Mouse (Mus musculus) right cerebral cortex, postnatal 25 days (tissue): ENCODE results near the gene Hip1.
"Not testable (repeated sequence)": the region's sequence is repeated elsewhere in the genome, so short reads cannot be mapped to it uniquely, and the experiment has no call there.

Experiments used
- DNase-seq: peaks from one replicate; pipeline ENCODE4 v3.0.0; 2022

The Hip1 gene

GRCm38 (mm10) chr5:135488881-135489694, 55.8 kb downstream of the Hip1 start:
- DNase-seq: peak; percentile 78

- no peak for DNase-seq
Observed at GRCm38 (mm10) chr5:135488222-135488880, 56.6 kb downstream of the Hip1 start.

DNA sequence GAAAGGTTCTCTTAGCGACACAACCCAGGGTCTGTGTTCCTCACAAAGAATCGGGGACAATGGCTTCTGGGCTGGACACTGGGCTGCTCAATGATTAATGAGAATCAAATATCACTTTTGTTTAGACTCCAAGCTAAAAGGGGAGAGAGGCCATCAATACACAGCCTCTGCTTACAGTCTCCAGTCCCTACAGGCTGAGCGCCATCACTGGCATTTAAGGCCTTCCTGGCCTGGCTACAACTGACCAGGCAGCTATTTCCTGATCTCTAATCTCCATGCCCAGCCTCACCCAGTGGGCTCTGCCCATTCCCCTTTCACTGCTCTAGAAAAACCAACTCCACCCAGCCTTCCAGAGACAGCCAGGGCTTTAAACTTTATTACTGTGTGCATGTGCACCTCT, 59.6 kb downstream of the Hip1 start:
- DNase-seq: no peak

- DNase-seq: not testable (repeated sequence)
Observed at GRCm38 (mm10) chr5:135483865-135484264, 61.1 kb downstream of the Hip1 start.

- DNase-seq: no peak
Observed at GRCm38 (mm10) chr5:135478877-135479600, 65.9 kb downstream of the Hip1 start.

GRCm38 (mm10) chr5:135476199-135476598, 68.7 kb downstream of the Hip1 start:
- DNase-seq: no peak

DNA sequence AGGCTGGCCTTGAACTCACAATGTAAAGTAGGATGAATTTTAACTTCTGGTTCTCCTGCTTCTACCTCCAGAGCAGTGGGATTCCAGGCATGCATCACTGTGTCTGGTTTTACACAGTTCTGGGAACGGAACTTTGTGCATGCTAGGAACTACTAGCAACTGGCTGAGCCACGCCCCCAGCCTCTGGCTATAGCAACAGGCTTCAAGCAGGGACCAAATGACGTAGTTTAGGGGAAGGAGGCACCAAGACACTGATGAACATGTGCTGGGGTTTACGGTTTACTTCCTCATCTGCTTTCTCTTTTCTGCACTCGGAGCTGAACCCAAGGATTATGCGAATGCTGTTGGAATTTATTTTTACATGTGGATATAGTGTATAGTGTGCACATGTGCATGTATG, 72.5 kb downstream of the Hip1 start:
- no peak for DNase-seq

DNA sequence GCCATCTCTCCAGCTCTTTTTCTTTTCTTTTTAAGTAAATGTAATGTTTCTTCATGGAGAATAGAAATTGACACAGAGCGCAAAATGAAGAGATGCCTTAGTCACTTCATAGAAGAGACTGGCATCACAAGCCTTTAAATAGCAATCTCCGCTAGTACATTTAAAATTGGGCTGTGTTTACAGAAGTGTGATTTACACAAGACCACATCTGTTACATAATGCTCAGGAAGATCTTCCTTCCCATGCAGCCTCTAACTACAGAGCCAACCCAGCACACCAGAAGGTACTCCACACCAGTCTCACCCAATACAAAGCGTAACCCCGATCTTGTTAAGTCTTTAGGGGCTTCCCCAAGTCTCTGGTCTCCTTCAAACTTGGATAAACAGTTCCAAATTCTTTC, 73.2 kb downstream of the Hip1 start:
- DNase-seq: no peak

DNA sequence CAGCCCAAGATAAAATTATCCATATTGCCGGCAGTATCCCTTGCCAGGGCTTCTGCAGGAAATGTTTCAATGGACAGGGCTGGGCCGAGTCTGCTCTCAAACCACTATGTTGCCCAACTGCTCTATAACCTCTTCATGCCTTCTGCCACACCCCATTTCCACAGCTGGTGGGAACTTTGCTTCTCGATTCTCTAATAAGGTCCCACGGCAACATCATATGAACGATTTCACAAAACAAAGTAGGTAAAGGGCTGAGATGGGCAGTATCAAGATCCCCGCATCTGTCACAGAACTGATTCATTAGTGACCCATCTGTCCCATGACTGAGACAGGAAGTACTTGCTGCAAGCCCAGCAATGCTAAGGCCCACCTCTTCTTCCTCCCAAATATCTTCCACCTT, 76.6 kb downstream of the Hip1 start:
- DNase-seq: no peak

- DNase-seq: peak; percentile 27
Observed at GRCm38 (mm10) chr5:135465833-135466291, 79.1 kb downstream of the Hip1 start.

- no peak for DNase-seq
Observed at GRCm38 (mm10) chr5:135463380-135463779, 81.5 kb downstream of the Hip1 start.

- no peak for DNase-seq
Observed at GRCm38 (mm10) chr5:135460833-135461173, 84.1 kb downstream of the Hip1 start.

DNA sequence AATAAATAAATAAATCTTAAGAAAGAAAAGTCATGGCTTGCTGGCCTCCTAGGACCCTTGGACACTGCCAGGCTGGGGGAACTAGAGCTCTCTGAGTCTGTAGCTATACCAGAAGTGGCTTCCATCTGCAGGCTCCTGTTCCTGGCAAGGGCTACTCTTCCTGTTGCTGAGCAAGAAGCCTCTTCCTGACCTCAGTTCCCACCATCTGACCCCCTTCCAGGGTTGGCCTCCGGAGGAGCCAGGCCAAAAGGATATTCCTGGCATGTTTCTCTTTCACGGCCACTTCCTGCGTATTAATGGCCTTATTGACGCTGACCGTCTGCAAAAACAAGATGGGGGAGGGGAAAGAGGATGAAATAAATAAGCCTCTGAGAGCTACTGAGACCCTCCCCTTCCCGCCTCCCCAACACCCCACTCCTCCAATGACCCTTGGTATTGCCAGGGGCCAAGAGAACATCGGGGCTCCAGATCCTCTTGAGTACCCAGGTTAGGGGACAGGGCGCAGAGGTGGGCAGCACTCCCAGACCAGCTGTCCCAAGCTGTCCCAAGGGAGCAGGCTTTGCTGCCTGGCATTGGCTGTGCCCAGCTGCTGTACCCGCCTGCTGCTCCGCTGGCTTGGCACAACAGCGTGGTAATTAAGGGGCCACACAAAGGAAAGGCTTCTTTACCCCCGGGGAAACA, 84.6 kb downstream of the Hip1 start:
- peak; percentile 37 for DNase-seq

- no peak for DNase-seq
Observed at GRCm38 (mm10) chr5:135459486-135459885, 85.4 kb downstream of the Hip1 start.

- no peak for DNase-seq
Observed at GRCm38 (mm10) chr5:135457961-135458360, 87.0 kb downstream of the Hip1 start.

DNA sequence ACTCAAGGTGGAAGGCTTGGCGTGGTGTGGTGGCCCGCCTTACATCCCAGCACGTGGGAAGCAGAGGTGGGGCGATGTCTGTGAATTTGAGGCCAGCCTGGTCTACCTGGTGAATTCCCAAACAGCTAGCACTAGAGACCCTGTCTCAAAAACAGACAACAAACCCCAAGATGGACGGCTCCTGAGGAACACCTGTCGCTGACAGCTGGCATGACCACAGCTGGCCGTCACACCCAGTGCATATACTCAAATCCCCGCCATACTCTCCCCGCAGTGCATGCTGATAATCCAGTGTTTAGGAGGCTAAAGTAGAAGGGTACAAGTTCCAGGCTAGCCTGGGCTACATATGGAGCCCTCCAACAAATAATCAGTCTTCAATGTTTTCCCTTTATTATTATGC, 88.4 kb downstream of the Hip1 start:
- no peak for DNase-seq

DNA sequence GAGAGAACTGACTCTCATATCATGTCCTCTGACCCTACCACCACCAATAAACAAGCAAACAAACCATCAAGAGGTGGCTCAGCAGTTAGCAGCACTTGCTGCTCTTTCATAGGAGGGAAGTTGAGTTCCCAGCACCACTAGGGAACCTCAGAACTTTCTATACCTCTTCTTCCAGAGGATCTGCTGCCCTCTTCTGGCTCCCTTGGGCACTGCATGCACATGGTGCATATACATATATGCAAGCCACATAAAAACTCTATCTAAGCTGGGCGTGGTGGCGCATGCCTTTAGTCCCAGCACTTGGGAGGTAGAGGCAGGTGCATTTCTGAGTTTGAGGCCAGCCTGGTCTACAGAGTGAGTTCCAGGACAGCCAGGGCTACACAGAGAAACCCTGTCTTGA, 90.7 kb downstream of the Hip1 start:
- no peak for DNase-seq

- DNase-seq: not testable (repeated sequence)
Observed at GRCm38 (mm10) chr5:135451559-135451958, 93.4 kb downstream of the Hip1 start.

- no peak for DNase-seq
Observed at GRCm38 (mm10) chr5:135451100-135451499, 93.8 kb downstream of the Hip1 start.

GRCm38 (mm10) chr5:135445755-135446154, 99.2 kb downstream of the Hip1 start:
- no peak for DNase-seq

GRCm38 (mm10) chr5:135442430-135442829, 102.5 kb downstream of the Hip1 start:
- no peak for DNase-seq

- no peak for DNase-seq
Observed at GRCm38 (mm10) chr5:135435039-135435438, 109.9 kb downstream of the Hip1 start.

GRCm38 (mm10) chr5:135433861-135434260, 111.1 kb downstream of the Hip1 start:
- DNase-seq: no peak
